Mouse (Mus musculus): ENCODE measurements at regions not wholly inside any gene's neighbourhood (a gene's known extent, or its start where the extent isn't known, plus 50 kb on each side); places are given as distances from the start of the nearest gene placed in this dataset.

DNA sequence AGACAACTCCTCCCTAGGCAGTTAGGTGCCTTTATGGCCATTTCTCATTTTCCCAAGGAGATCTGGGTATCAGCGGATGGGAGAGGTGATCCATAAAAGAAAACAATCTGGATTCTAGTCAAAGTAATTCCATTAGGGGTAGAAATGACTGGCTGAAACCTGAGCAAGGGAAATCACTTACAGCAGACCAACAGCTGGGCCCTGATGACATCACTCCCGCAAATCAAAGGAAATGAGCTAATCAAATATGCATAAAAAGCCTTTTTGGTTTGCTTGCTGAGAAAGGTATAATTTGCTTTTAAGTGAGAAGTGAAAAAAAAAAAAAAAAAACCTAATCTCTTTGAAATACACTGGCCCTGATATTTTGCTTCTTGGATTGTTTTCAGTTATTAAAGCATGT lies 506.2 kb downstream of the Ebf1 start:
- DNase-seq (ENCODE audit: low read depth): peak; percentile 61
- TF ChIP-seq POLR2A (IDR thresholded peaks at IDR 0.05; ENCODE audit: borderline replicate concordance, extremely low read depth, insufficient read depth, insufficient read length, poor library complexity, severe bottlenecking) (no peak), CTCF (IDR thresholded peaks at IDR 0.05; ENCODE audit: borderline replicate concordance, extremely low read depth, insufficient read depth, insufficient read length) (no peak)

DNA sequence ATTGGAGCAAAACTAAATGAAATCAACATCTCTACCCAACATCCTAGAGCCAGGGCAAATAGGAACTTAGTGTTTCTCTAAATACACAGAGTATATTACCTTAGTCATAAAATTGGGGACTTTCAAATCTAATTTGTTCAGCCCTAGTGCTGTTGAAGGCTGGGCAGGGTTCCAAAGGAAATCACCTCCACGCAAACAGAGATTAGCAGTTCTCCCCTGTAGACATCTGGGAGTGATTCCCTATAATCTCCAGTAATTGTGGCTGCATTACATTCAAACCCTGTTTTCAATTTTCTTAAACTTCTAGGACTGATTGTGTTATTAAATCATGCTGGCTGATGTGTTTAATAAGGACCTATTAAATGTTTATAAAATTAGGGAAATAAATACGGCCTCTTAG lies 519.7 kb downstream of the Ebf1 start:
- TF ChIP-seq CTCF (IDR thresholded peaks at IDR 0.05; ENCODE audit: borderline replicate concordance, extremely low read depth, insufficient read depth, insufficient read length) (no peak), POLR2A (IDR thresholded peaks at IDR 0.05; ENCODE audit: borderline replicate concordance, extremely low read depth, insufficient read depth, insufficient read length, poor library complexity, severe bottlenecking) (no peak)
- peak; percentile 9 for DNase-seq (ENCODE audit: low read depth)

DNA sequence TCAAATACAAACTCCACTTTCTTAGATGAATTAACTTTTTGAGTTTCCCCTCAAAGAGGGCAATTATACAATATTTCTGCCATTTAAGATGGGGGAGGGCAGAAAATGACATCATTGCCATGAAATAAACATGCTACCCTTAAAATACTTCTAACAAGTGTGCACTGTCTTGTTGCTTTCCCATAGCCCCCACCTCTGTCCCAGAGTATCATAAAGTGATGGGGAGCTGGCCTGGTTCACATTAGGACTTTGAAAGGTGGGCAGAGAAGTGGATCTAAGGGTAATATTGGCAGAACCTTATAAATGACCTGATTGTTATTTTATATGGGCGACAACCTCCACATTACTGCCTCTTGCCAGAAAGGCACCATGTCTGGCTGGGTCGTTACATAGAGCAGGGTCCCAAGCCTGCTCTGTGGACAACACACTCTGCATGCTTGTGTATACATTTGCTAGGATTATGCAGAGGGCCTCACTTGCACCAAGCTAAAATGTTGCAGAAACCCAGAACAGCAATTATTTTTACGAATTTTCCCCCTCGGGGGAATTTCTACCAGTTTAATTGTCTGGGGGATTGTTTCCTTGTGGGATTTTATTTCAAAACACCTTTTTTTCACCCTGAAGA lies 521.3 kb downstream of the Ebf1 start:
- TF ChIP-seq POLR2A (IDR thresholded peaks at IDR 0.05; ENCODE audit: borderline replicate concordance, extremely low read depth, insufficient read depth, insufficient read length, poor library complexity, severe bottlenecking) (no peak), CTCF (IDR thresholded peaks at IDR 0.05; ENCODE audit: borderline replicate concordance, extremely low read depth, insufficient read depth, insufficient read length) (no peak)
- DNase-seq (ENCODE audit: low read depth): no peak

DNA sequence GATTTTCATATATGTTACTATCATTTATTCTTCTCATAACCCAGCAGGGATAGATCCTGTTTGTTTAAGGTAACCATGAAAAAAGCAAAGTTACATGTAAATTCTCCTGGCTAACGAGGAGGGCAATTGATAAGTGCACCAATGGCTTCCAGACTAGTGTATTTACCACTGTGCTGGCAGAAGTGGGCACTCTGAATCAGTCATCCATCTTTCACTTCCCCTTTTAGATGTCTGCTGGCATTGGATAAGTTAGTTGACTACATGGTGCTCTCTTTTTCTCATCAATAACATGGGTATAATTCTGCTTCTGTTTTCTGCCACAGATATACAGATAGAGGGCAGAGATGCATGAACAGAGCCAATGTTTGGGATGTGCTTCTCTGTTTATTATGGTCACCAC lies 523.4 kb downstream of the Ebf1 start:
- TF ChIP-seq CTCF (IDR thresholded peaks at IDR 0.05; ENCODE audit: borderline replicate concordance, extremely low read depth, insufficient read depth, insufficient read length) (no peak), POLR2A (IDR thresholded peaks at IDR 0.05; ENCODE audit: borderline replicate concordance, extremely low read depth, insufficient read depth, insufficient read length, poor library complexity, severe bottlenecking) (no peak)
- no peak for DNase-seq (ENCODE audit: low read depth)

DNA sequence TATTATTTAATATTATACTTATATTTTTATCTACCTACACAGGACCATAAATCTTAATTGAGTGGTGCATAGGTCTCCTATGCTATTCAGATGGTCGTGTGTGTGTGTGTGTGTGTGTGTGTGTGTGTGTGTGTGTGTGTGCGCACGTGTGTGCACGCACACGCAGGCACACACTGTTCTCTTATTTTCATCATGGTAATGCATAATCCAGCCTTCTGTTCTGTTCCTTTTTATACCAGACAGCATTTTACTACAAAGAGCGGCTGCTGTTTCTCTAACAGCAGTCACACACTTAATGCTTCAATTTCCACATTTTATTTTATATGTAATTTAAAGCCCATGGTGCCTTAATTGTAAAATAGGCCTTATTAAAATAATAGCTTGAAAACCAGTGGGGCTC lies 537.0 kb downstream of the Ebf1 start:
- DNase-seq (ENCODE audit: low read depth): no peak
- TF ChIP-seq CTCF (IDR thresholded peaks at IDR 0.05; ENCODE audit: borderline replicate concordance, extremely low read depth, insufficient read depth, insufficient read length) (no peak), POLR2A (IDR thresholded peaks at IDR 0.05; ENCODE audit: borderline replicate concordance, extremely low read depth, insufficient read depth, insufficient read length, poor library complexity, severe bottlenecking) (no peak)

- TF ChIP-seq CTCF (IDR thresholded peaks at IDR 0.05; ENCODE audit: borderline replicate concordance, extremely low read depth, insufficient read depth, insufficient read length): no peak
- TF ChIP-seq POLR2A (IDR thresholded peaks at IDR 0.05; ENCODE audit: borderline replicate concordance, extremely low read depth, insufficient read depth, insufficient read length, poor library complexity, severe bottlenecking): no peak
- DNase-seq (ENCODE audit: low read depth): no peak
These were observed 537.4 kb downstream of the Ebf1 start for GRCm38 (mm10) chr11:45154497-45154896.

DNA sequence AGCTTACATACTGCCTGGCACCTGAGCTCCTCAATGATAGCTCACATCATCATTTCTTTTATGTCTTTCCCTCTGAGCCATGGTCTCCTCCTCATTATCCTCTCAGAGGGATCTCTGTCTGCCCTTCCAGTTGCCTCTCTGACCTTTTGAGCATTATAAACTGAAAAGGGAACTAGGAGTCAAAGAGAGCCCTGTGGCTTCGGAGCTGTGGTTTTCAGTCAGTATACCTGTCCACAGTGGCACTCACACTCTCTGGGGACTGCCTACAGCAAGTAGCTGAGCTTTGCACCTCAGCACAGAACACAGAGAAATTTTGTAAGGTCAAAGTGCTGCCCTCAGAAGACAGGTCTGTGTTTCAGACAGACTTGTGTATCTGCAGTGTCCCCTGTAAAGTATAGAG lies 538.7 kb downstream of the Ebf1 start:
- no peak for TF ChIP-seq POLR2A (IDR thresholded peaks at IDR 0.05; ENCODE audit: borderline replicate concordance, extremely low read depth, insufficient read depth, insufficient read length, poor library complexity, severe bottlenecking)
- TF ChIP-seq CTCF (IDR thresholded peaks at IDR 0.05; ENCODE audit: borderline replicate concordance, extremely low read depth, insufficient read depth, insufficient read length): no peak
- DNase-seq (ENCODE audit: low read depth): no peak

- DNase-seq (ENCODE audit: low read depth): no peak
- no peak for TF ChIP-seq CTCF (IDR thresholded peaks at IDR 0.05; ENCODE audit: borderline replicate concordance, extremely low read depth, insufficient read depth, insufficient read length)
- no peak for TF ChIP-seq POLR2A (IDR thresholded peaks at IDR 0.05; ENCODE audit: borderline replicate concordance, extremely low read depth, insufficient read depth, insufficient read length, poor library complexity, severe bottlenecking)
These were observed 541.2 kb downstream of the Ebf1 start for GRCm38 (mm10) chr11:45158282-45158681.

DNA sequence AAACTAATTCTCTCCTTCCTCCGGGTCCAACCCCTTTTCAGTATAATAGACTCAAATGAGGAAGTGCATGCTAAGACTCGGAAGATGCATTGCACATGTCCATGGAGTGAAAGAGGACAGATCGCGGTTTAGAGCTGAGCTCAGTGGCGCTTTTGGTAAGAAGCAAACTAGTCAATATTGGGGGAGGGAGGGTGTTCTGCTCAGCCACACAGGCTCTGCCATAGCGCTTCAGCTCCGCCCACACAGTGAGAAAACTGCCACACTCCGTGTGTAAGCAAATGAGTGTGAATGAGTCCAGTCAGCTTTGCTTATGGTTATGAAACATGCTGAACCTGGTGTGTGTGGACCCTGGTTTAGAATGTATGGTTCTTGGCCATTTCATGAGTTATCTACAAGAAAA lies 543.8 kb downstream of the Ebf1 start:
- TF ChIP-seq POLR2A (IDR thresholded peaks at IDR 0.05; ENCODE audit: borderline replicate concordance, extremely low read depth, insufficient read depth, insufficient read length, poor library complexity, severe bottlenecking): no peak
- TF ChIP-seq CTCF (IDR thresholded peaks at IDR 0.05; ENCODE audit: borderline replicate concordance, extremely low read depth, insufficient read depth, insufficient read length): no peak
- DNase-seq (ENCODE audit: low read depth): no peak

GRCm38 (mm10) chr11:45173546-45173945 lies 556.4 kb downstream of the Ebf1 start:
- no peak for DNase-seq (ENCODE audit: low read depth)
- no peak for TF ChIP-seq CTCF (IDR thresholded peaks at IDR 0.05; ENCODE audit: borderline replicate concordance, extremely low read depth, insufficient read depth, insufficient read length)
- TF ChIP-seq POLR2A (IDR thresholded peaks at IDR 0.05; ENCODE audit: borderline replicate concordance, extremely low read depth, insufficient read depth, insufficient read length, poor library complexity, severe bottlenecking): no peak

GRCm38 (mm10) chr11:45174071-45174470 lies 557.0 kb downstream of the Ebf1 start:
- no peak for DNase-seq (ENCODE audit: low read depth)
- TF ChIP-seq CTCF (IDR thresholded peaks at IDR 0.05; ENCODE audit: borderline replicate concordance, extremely low read depth, insufficient read depth, insufficient read length) (no peak), POLR2A (IDR thresholded peaks at IDR 0.05; ENCODE audit: borderline replicate concordance, extremely low read depth, insufficient read depth, insufficient read length, poor library complexity, severe bottlenecking) (no peak)

Data from brain, embryonic 14.5 days (tissue).